Mouse (Mus musculus) lung, embryonic 16.5 days (tissue): Measurements from ENCODE around the gene Cd209f. TPM values are rescaled to one million over a fixed set of nuclear protein-coding genes. Genes with fewer than 3 reads are reported as not detected.

Experiments used
- polyA plus RNA-seq: library from polyadenylated mRNA; unstranded; fragments of >200 nt; fragmentation: Nextera tagmentation; extraction: Ambion mirVana; gene quantifications from 2 replicates; pipeline ENCODE4 v1.2.1, GENCODE M21; 2015

Cd209f gene
- polyA plus RNA-seq, 1 experiment from 2014 or later, result not detected

Other genes starting within 250 kb of the Cd209f start
- gene Cd209d, start 227.3 kb downstream of the Cd209f start, polyA plus RNA-seq, result not detected in 2 replicates
- not detected in 2 replicates for gene Cd209b, start 179.0 kb downstream of the Cd209f start, polyA plus RNA-seq
- 0.11 and 0.40 TPM in 2 replicates for gene Cd209c, start 151.1 kb downstream of the Cd209f start, polyA plus RNA-seq
- gene Cd209g, start 28.3 kb upstream of the Cd209f start, polyA plus RNA-seq, result not detected in 2 replicates
- 24.1 and 24.5 TPM in 2 replicates for gene Evi5l, start 60.7 kb upstream of the Cd209f start, polyA plus RNA-seq
- gene Prr36, start 111.6 kb upstream of the Cd209f start, polyA plus RNA-seq, result 4.4 and 4.5 TPM in 2 replicates
- gene Lrrc8e, start 121.0 kb upstream of the Cd209f start, polyA plus RNA-seq, result 6.0 and 6.7 TPM in 2 replicates
- gene Map2k7, start 132.9 kb upstream of the Cd209f start, polyA plus RNA-seq, result 26.8 and 29.1 TPM in 2 replicates
- 1.1 and 1.6 TPM in 2 replicates for gene Gm49320, start 133.0 kb upstream of the Cd209f start, polyA plus RNA-seq
- 3.4 and 4.2 TPM in 2 replicates for gene Tgfbr3l, start 142.4 kb upstream of the Cd209f start, polyA plus RNA-seq
- 48.7 and 52.0 TPM in 2 replicates for gene Snapc2, start 147.2 kb upstream of the Cd209f start, polyA plus RNA-seq
- gene Ctxn1, start 153.4 kb upstream of the Cd209f start, polyA plus RNA-seq, result 54.4 and 58.0 TPM in 2 replicates
- gene Timm44, start 170.1 kb upstream of the Cd209f start, polyA plus RNA-seq, result 56.5 and 57.2 TPM in 2 replicates
- 18.2 and 25.8 TPM in 2 replicates for gene Ccl25, start 219.4 kb upstream of the Cd209f start, polyA plus RNA-seq
- 197 and 224 TPM in 2 replicates for gene Elavl1, start 219.6 kb upstream of the Cd209f start, polyA plus RNA-seq